In the genomic region with DNA sequence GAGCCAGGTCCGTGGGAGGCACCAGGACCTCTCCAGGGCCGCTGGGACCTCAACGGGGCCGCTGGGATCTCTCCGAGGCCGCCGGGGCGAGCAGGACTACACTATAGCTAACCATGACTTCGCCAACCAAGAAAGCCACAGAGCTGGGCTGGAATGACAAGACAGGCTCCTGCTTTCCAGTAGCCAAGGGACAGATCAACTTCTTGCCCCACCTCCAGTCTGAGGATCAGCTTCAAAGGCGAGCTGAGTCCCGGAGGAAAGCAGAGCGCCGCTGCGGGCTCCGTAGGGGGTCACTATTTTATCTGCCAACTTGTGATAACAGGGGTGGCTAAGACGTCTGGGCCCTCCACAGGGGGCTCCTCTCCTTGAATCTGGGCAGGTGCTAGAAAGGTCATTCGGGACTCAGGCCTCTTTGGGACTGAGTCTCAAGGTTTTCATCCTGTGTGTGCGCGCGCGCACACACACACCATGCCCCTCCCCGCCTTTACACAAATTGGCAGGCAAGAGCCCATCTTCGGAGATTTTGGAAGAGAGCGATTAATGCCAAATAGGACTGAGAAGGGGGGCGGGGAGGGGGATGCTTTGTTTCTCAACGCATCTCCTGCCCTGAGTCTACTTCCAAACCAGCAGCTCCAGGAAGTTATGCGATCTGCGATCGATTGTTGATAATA, we compare ENCODE assay signal across 11 mouse cellular contexts. TPM values are rescaled to one million over a fixed set of nuclear protein-coding genes. Genes with fewer than 3 reads are reported as not detected.
DNase-seq lines count a peak whose midpoint lies in the region; ATAC-seq and TF ChIP-seq lines count a peak whose summit lies in the region.
"Had no signal": no experiment of that assay in that cellular context is flagged by ENCODE, and none has a peak within 500 bp of the region (broad histone marks: within the 10 kb centered on the region; RNA-seq: fewer than 3 reads in every experiment).

No protein-coding gene starts in this region.

- H3K4me3 ChIP-seq in heart, embryonic 15.5 days: peak overlapping the region; percentile 14; the same call in 1 of the 2 replicates
- peak overlapping the region; percentile 17; the same call in 1 of the 2 replicates for H3K4me3 ChIP-seq in embryonic facial prominence, embryonic 12.5 days
- peak overlapping the region; percentile 11; the same call in 1 of the 2 replicates for H3K4me3 ChIP-seq in hindbrain, postnatal 0 days (ENCODE audit: low read length)
- H3K4me3 ChIP-seq in neural tube, embryonic 11.5 days (ENCODE audit: low read depth, low read length): peak overlapping the region; percentile 18; the same call in 1 of the 2 replicates
- H3K4me3 ChIP-seq: intestine, embryonic 15.5 days had no signal

- under 1% methylated on average over 29 of the region's 29 CpGs for WGBS in heart, embryonic 15.5 days
- 2% methylated on average over 29 of the region's 29 CpGs for WGBS in embryonic facial prominence, embryonic 12.5 days
- 2% methylated on average over 29 of the region's 29 CpGs for WGBS in hindbrain, postnatal 0 days
- WGBS in neural tube, embryonic 11.5 days: under 1% methylated on average over 29 of the region's 29 CpGs

- no peak for DNase-seq in heart, postnatal 4 days
- no peak for DNase-seq in hindbrain, postnatal 0 days (ENCODE audit: low spot score)
- DNase-seq in neural tube, embryonic 11.5 days (ENCODE audit: low spot score): peak; percentile 37
- DNase-seq in kidney, postnatal 25 days: no peak
- no peak for DNase-seq in ovary, postnatal 10 days (ENCODE audit: low spot score)
- DNase-seq in frontal cortex, postnatal 25 days (ENCODE audit: low spot score in 2 of 2): no peak
- DNase-seq: cerebellum, adult 18-20 months had no signal

- ATAC-seq in heart, embryonic 15.5 days (replicated peaks; ENCODE audit: insufficient number of reproducible peaks, insufficient read depth, low FRiP score, low read depth): no peak
- no peak for ATAC-seq in embryonic facial prominence, embryonic 12.5 days (ENCODE audit: insufficient number of reproducible peaks, insufficient read depth, low FRiP score, low TSS enrichment)
- 0 out of 2 replicates have a peak, but pooled peaks have one; percentile 38 for ATAC-seq in hindbrain, postnatal 0 days
- ATAC-seq in neural tube, embryonic 11.5 days (ENCODE audit: insufficient read depth, low FRiP score, low TSS enrichment): no peak
- ATAC-seq: intestine, embryonic 15.5 days had no signal

- H3K4me2 ChIP-seq in heart, embryonic 15.5 days: peak overlapping the region; percentile 41
- peak overlapping the region; percentile 41 for H3K4me2 ChIP-seq in embryonic facial prominence, embryonic 12.5 days (replicated peaks)
- peak overlapping the region; percentile 18; the same call in 1 of the 2 replicates for H3K4me2 ChIP-seq in hindbrain, postnatal 0 days (ENCODE audit: low read depth, low read length)
- H3K4me2 ChIP-seq in neural tube, embryonic 11.5 days (ENCODE audit: low read depth): peak overlapping the region; percentile 35
- H3K4me2 ChIP-seq: intestine, embryonic 15.5 days had no signal

- H3K36me3 ChIP-seq in heart, embryonic 15.5 days: no peaks in the 10 kb centered on the region
- no peaks in the 10 kb centered on the region for H3K36me3 ChIP-seq in embryonic facial prominence, embryonic 12.5 days
- H3K36me3 ChIP-seq in hindbrain, postnatal 0 days (ENCODE audit: insufficient read depth, low read length): no peaks in the 10 kb centered on the region
- no peaks in the 10 kb centered on the region for H3K36me3 ChIP-seq in neural tube, embryonic 11.5 days (ENCODE audit: control insufficient read depth, insufficient read depth, low read length)
- H3K36me3 ChIP-seq: intestine, embryonic 15.5 days had no signal

- peaks cover 79% of the 10 kb centered on the region for H3K27me3 ChIP-seq in heart, embryonic 15.5 days
- H3K27me3 ChIP-seq in embryonic facial prominence, embryonic 12.5 days: peaks cover 42% of the 10 kb centered on the region
- H3K27me3 ChIP-seq in hindbrain, postnatal 0 days (ENCODE audit: insufficient read depth, low read length): peaks cover 75% of the 10 kb centered on the region
- peaks cover 62% of the 10 kb centered on the region for H3K27me3 ChIP-seq in neural tube, embryonic 11.5 days (ENCODE audit: control insufficient read depth, insufficient read depth, low read length)

- H3K9ac ChIP-seq in heart, embryonic 15.5 days: no peak overlapping the region
- H3K9ac ChIP-seq in embryonic facial prominence, embryonic 12.5 days: no peak overlapping the region
- no peak overlapping the region for H3K9ac ChIP-seq in hindbrain, postnatal 0 days (replicated peaks; ENCODE audit: low read length)
- no peak overlapping the region for H3K9ac ChIP-seq in neural tube, embryonic 11.5 days (ENCODE audit: low read length)
- H3K9ac ChIP-seq: intestine, embryonic 15.5 days had no signal

- H3K9me3 ChIP-seq in heart, embryonic 15.5 days (replicated peaks): no peaks in the 10 kb centered on the region
- no peaks in the 10 kb centered on the region for H3K9me3 ChIP-seq in embryonic facial prominence, embryonic 12.5 days
- H3K9me3 ChIP-seq in hindbrain, postnatal 0 days (ENCODE audit: low read length): no peaks in the 10 kb centered on the region
- no peaks in the 10 kb centered on the region for H3K9me3 ChIP-seq in neural tube, embryonic 11.5 days (ENCODE audit: control insufficient read depth, low read length)
- H3K9me3 ChIP-seq: intestine, embryonic 15.5 days had no signal

- peaks cover 17% of the 10 kb centered on the region for H3K4me1 ChIP-seq in heart, embryonic 15.5 days (replicated peaks)
- H3K4me1 ChIP-seq in embryonic facial prominence, embryonic 12.5 days: peaks cover 21% of the 10 kb centered on the region
- H3K4me1 ChIP-seq in hindbrain, postnatal 0 days (ENCODE audit: insufficient read depth, low read length): peaks cover 3% of the 10 kb centered on the region; the same call in 1 of the 2 replicates
- H3K4me1 ChIP-seq in neural tube, embryonic 11.5 days (ENCODE audit: control insufficient read depth, insufficient read depth, low read length): peaks cover 8% of the 10 kb centered on the region

- no peak for TF ChIP-seq CTCF in hindbrain, postnatal 0 days (IDR thresholded peaks at IDR 0.05; ENCODE audit: low read depth)

- no peak overlapping the region for H3K27ac ChIP-seq in heart, embryonic 15.5 days
- H3K27ac ChIP-seq in embryonic facial prominence, embryonic 12.5 days: no peak overlapping the region
- no peak overlapping the region for H3K27ac ChIP-seq in hindbrain, postnatal 0 days
- H3K27ac ChIP-seq in neural tube, embryonic 11.5 days (ENCODE audit: low read depth, low read length): no peak overlapping the region
- H3K27ac ChIP-seq: intestine, embryonic 15.5 days; macrophage had no signal

RNA-seq across cellular contexts. Expression of a gene that starts 10.4 kb away (rescaled TPM):
- polyA plus RNA-seq in heart, embryonic 15.5 days (2015; fragmentation: Nextera tagmentation; extraction: Ambion mirVana): 19.6 and 21.3 TPM in 2 replicates
- 10 to 100 TPM; 24.1 to 24.3 TPM for total RNA-seq in heart, postnatal 4 days (2021)
- 47.3 and 48.2 TPM in 2 replicates for polyA plus RNA-seq in embryonic facial prominence, embryonic 12.5 days (2016; fragmentation: Nextera tagmentation; extraction: Ambion mirVana)
- total RNA-seq in hindbrain, postnatal 0 days (2014; rRNA removed): 23.8 and 24.1 TPM in 2 replicates
- polyA plus RNA-seq in hindbrain, postnatal 0 days (2015; fragmentation: Nextera tagmentation; extraction: Ambion mirVana): 31.4 and 33.3 TPM in 2 replicates
- 42.1 and 43.2 TPM in 2 replicates for polyA plus RNA-seq in neural tube, embryonic 11.5 days (2014; fragmentation: Nextera tagmentation; extraction: Ambion mirVana)

RNA-seq across cellular contexts. Expression of a gene that starts 10.8 kb away (rescaled TPM):
- polyA plus RNA-seq in heart, embryonic 15.5 days (2015; fragmentation: Nextera tagmentation; extraction: Ambion mirVana): 3.9 and 6.9 TPM in 2 replicates
- 1 to 10 TPM; 2.3 to 2.6 TPM for total RNA-seq in heart, postnatal 4 days (2021)
- polyA plus RNA-seq in embryonic facial prominence, embryonic 12.5 days (2016; fragmentation: Nextera tagmentation; extraction: Ambion mirVana): 31.6 and 38.4 TPM in 2 replicates
- total RNA-seq in hindbrain, postnatal 0 days (2014; rRNA removed): 24.0 and 33.2 TPM in 2 replicates
- 13.8 and 17.6 TPM in 2 replicates for polyA plus RNA-seq in hindbrain, postnatal 0 days (2015; fragmentation: Nextera tagmentation; extraction: Ambion mirVana)
- 18.1 and 20.9 TPM in 2 replicates for polyA plus RNA-seq in neural tube, embryonic 11.5 days (2014; fragmentation: Nextera tagmentation; extraction: Ambion mirVana)
